Mouse (Mus musculus) bone marrow macrophage, adult 2 months (primary cell): Measurements from ENCODE around the gene Pcyt2.

ENCODE experiments used
- CTCF ChIP-seq: IDR thresholded peaks from 2 replicates; pipeline ENCODE4 v1.5.1; 2012; ENCODE audit warnings: low read depth, mild to moderate bottlenecking, low read length, moderate library complexity
- POLR2A ChIP-seq: IDR thresholded peaks from 2 replicates; pipeline ENCODE4 v1.6.1; 2012; ENCODE audit warnings: mild to moderate bottlenecking, low read depth, low read length, borderline replicate concordance

DNA sequence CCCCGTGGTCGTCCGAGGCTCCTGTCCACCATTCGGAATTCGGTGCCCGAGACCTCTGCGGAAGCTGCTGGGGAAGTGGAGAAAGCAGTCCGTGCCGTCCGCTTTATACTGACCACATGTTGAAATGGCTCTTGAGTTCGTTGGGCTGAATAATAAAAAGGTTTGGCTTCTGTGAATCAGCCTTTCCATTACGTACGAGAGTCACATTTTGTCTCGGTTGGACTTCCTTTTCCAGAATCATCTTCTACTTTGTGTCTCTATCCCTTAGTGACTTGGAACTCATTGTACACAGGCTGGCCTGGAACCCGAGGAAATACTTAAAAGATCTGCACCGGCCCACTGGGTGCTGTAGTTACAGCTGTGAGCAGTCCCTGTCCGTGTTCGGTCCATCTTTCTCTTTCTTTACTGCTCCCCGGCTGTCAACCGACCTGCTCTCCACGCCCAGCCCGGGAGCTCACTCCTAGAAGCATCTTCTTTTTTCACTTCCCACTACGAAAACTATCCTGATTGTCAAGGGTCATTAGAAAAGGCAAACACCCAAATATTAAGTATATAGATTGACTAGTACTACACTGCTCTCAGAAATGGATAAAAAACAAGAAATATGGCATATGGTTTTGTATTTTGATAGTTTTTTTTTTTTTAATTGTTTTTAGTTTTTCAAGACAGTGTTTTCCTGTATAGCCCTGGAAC is 44.0 kb downstream of the Pcyt2 start:
- no peak for TF ChIP-seq POLR2A
- no peak for TF ChIP-seq CTCF
